Mouse (Mus musculus): ENCODE measurements around the gene Cyp27a1.

GRCm38 (mm10) chr1:74773136-74773535 is 59.8 kb downstream of the Cyp27a1 start:
- TF ChIP-seq TAL1 (IDR thresholded peaks at IDR 0.05; ENCODE audit: low read length) = no peak
- no peak for TF ChIP-seq GATA1 (IDR thresholded peaks at IDR 0.05; ENCODE audit: low read length)
